Mouse (Mus musculus) stomach, postnatal 0 days (tissue): ENCODE measurements at regions not wholly inside any gene's neighbourhood (a gene's known extent, or its start where the extent isn't known, plus 50 kb on each side); places are given as distances from the start of the nearest gene placed in this dataset.

ENCODE experiments used
- CTCF ChIP-seq: IDR thresholded peaks from 2 replicates; pipeline ENCODE4 v1.5.1; 2016; ENCODE audit warnings: antibody characterized with exemption, low read depth, mild to moderate bottlenecking, moderate library complexity
- EP300 ChIP-seq: optimal IDR thresholded peaks from 2 replicates; pipeline ENCODE3; 2016; ENCODE audit warnings: antibody characterized with exemption

GRCm38 (mm10) chr19:37824155-37824554 lies 126.6 kb downstream of the Cyp26a1 start:
- TF ChIP-seq CTCF (no peak), EP300 (no peak)
